Mouse (Mus musculus): ENCODE results near the gene Ehd1. TPM values are rescaled to one million over a fixed set of nuclear protein-coding genes. Genes with fewer than 3 reads are reported as not detected.

Ehd1 gene
- polyA plus RNA-seq, 1 experiment from 2014 or later, result 85.5 TPM

DNA sequence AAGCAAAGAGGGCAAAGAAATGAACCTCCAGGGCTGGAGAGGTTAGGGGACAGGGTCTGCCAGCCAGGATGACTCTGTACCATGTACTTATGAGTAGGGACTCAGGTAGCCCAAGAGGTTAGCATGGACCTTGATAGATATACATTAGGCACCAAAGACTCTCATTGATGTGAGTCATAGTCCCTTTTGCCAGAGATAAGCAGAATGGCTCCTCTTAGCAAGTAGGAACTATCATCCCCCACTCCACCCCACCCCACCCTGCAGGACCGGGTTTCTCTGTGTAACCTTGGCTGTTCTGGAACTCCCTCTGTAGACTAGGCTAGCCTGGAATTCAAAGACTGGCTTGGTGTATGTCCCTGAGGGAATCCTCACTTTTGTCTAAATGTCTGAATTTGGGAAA lies 36.4 kb upstream of the Ehd1 start:
- H3K27me3 ChIP-seq, result no peaks in the 10 kb centered on the region
- ATAC-seq (ENCODE audit: low read depth), result no peak
- H3K9me3 ChIP-seq, result no peaks in the 10 kb centered on the region
- H3K27ac ChIP-seq (replicated peaks), result no peak overlapping the region
- WGBS, result 77% methylated on average over 1 of the region's 1 CpGs
- H3K4me2 ChIP-seq, result no peak overlapping the region
- H3K36me3 ChIP-seq, result peaks cover 10% of the 10 kb centered on the region
- H3K4me3 ChIP-seq, result no peak overlapping the region
- no peak overlapping the region for H3K9ac ChIP-seq
- H3K4me1 ChIP-seq (replicated peaks), result peaks cover 20% of the 10 kb centered on the region

DNA sequence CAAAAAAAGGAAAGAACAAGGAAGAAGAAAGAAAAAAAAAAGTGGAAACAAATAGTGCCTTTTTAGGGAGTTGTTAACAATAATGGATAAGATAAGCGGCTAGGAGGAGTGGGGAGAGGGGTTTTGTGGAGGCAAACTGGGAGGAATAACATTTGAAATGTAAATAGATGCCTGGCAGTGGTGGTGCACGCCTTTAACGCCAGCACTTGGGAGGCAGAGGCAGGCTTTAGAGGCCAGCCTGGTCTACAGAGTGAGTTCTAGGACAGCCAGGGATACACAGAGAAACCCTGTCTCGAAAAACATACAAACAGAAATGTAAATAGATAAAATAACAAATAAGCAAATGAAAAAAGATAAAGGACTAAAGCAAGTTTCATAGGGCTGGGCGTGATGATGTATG lies 35.8 kb upstream of the Ehd1 start:
- H3K27ac ChIP-seq (replicated peaks), result 0 out of 2 replicates have a peak overlapping the region, but pooled peaks have one; percentile 33
- H3K4me2 ChIP-seq, result peak overlapping the region; percentile 92
- H3K4me3 ChIP-seq, result peak overlapping the region; percentile 92; the same call in 1 of the 2 replicates
- H3K4me1 ChIP-seq (replicated peaks), result peaks cover 19% of the 10 kb centered on the region
- peaks cover 15% of the 10 kb centered on the region for H3K36me3 ChIP-seq
- H3K9me3 ChIP-seq, result no peaks in the 10 kb centered on the region
- 0 out of 2 replicates have a peak overlapping the region, but pooled peaks have one; percentile 5 for H3K9ac ChIP-seq
- WGBS, result 33% methylated on average over 5 of the region's 5 CpGs
- H3K27me3 ChIP-seq, result no peaks in the 10 kb centered on the region
- ATAC-seq (ENCODE audit: low read depth), result no peak

- peak within 1 kb of the TSS; percentile 92 for H3K4me2 ChIP-seq
- peaks cover 16% of the 10 kb centered on the region for H3K4me1 ChIP-seq (replicated peaks)
- peaks cover 23% of the 10 kb centered on the region for H3K36me3 ChIP-seq
- no peaks in the 10 kb centered on the region for H3K27me3 ChIP-seq
- H3K27ac ChIP-seq (replicated peaks), result peak within 1 kb of the TSS; percentile 56; the same call in 1 of the 2 replicates
- peak within 1 kb of the TSS; percentile 92 for H3K4me3 ChIP-seq
- no peaks in the 10 kb centered on the region for H3K9me3 ChIP-seq
- peak; percentile 91 for ATAC-seq (ENCODE audit: low read depth)
- under 1% methylated on average over 55 of the region's 55 CpGs for WGBS
- peak within 1 kb of the TSS; percentile 98 for H3K9ac ChIP-seq
These were observed 35.0 kb upstream of the Ehd1 start, which contains the start of gene Atg2a for GRCm38 (mm10) chr19:6241274-6242107. TSS of gene Atg2a (plus strand) at chr19:6241668.

- Histone ChIP-seq H3K9ac (peak overlapping the region; percentile 98), H3K4me2 (peak overlapping the region; percentile 92), H3K4me1 (replicated peaks) (peaks cover 15% of the 10 kb centered on the region), H3K4me3 (peak overlapping the region; percentile 92), H3K27ac (replicated peaks) (peak overlapping the region; percentile 56; the same call in 1 of the 2 replicates), H3K9me3 (no peaks in the 10 kb centered on the region), H3K36me3 (peaks cover 31% of the 10 kb centered on the region), H3K27me3 (no peaks in the 10 kb centered on the region)
- WGBS, result 0% methylated on average over 4 of the region's 4 CpGs
- peak; percentile 8; the same call in 1 of the 2 replicates for ATAC-seq (ENCODE audit: low read depth)
These were observed 34.2 kb upstream of the Ehd1 start for GRCm38 (mm10) chr19:6242281-6242680.

DNA sequence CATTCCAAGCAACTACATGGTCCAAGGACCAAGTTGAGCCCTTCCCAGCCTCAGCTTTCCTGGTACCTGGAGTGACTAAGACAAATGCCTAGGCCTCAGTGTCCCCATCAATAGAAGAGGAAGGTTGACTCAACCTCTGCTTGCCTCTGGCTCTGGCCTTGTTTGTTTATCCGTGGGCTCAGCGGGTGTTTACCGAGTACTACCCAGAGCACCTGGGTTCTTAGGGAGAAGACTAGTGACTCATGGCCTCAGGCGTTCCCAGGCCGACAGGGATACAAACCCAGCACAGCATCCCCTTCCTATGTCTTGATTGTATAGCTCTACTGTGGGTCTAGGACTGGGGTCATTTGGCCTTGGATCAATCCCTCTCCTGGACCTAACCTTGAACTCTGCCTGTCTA lies 33.3 kb upstream of the Ehd1 start:
- no peak overlapping the region for H3K4me3 ChIP-seq
- peak overlapping the region; percentile 92; the same call in 1 of the 2 replicates for H3K4me2 ChIP-seq
- peaks cover 40% of the 10 kb centered on the region for H3K36me3 ChIP-seq
- no peaks in the 10 kb centered on the region for H3K27me3 ChIP-seq
- ATAC-seq (ENCODE audit: low read depth), result no peak
- H3K27ac ChIP-seq (replicated peaks), result no peak overlapping the region
- 87% methylated on average over 5 of the region's 5 CpGs for WGBS
- peak overlapping the region; percentile 98 for H3K9ac ChIP-seq
- H3K9me3 ChIP-seq, result no peaks in the 10 kb centered on the region
- H3K4me1 ChIP-seq (replicated peaks), result peaks cover 15% of the 10 kb centered on the region

DNA sequence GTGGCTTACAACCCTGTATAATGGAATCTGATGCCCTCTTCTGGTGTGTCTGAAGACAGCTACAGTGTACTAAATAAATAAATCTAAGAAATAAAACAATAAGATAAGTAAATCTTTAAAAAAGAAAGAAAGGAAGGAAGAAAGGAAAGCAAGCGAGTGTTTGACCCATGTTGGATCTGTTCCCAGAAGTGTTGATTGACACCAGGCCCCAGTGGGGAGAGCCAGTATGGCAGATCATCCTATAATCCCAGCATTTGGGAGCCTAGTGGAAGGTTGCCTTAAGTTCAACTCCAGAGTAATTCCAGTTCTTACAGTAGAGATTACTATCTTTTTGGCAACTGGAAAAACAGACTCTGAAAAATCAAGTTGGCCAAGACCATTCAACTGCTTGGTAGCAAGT lies 30.7 kb upstream of the Ehd1 start:
- peaks cover 15% of the 10 kb centered on the region for H3K4me1 ChIP-seq (replicated peaks)
- WGBS, result 79% methylated on average over 1 of the region's 1 CpGs
- no peak overlapping the region for H3K9ac ChIP-seq
- no peaks in the 10 kb centered on the region for H3K9me3 ChIP-seq
- no peaks in the 10 kb centered on the region for H3K27me3 ChIP-seq
- H3K4me3 ChIP-seq, result no peak overlapping the region
- peaks cover 61% of the 10 kb centered on the region for H3K36me3 ChIP-seq
- no peak overlapping the region for H3K27ac ChIP-seq (replicated peaks)
- ATAC-seq (ENCODE audit: low read depth), result no peak
- no peak overlapping the region for H3K4me2 ChIP-seq

GRCm38 (mm10) chr19:6247526-6248300 lies 28.8 kb upstream of the Ehd1 start:
- no peak overlapping the region for H3K4me3 ChIP-seq
- peaks cover 8% of the 10 kb centered on the region for H3K4me1 ChIP-seq (replicated peaks)
- H3K4me2 ChIP-seq, result no peak overlapping the region
- peaks cover 79% of the 10 kb centered on the region for H3K36me3 ChIP-seq
- no peak overlapping the region for H3K9ac ChIP-seq
- no peak for ATAC-seq (ENCODE audit: low read depth)
- H3K27ac ChIP-seq (replicated peaks), result no peak overlapping the region
- no peaks in the 10 kb centered on the region for H3K9me3 ChIP-seq
- H3K27me3 ChIP-seq, result no peaks in the 10 kb centered on the region
- WGBS, result 93% methylated on average over 29 of the region's 29 CpGs

- Histone ChIP-seq H3K36me3 (peaks cover 94% of the 10 kb centered on the region), H3K27ac (replicated peaks) (no peak overlapping the region), H3K4me3 (no peak overlapping the region), H3K9me3 (no peaks in the 10 kb centered on the region), H3K27me3 (no peaks in the 10 kb centered on the region), H3K9ac (no peak overlapping the region), H3K4me1 (replicated peaks) (no peaks in the 10 kb centered on the region), H3K4me2 (no peak overlapping the region)
- ATAC-seq (ENCODE audit: low read depth), result no peak
- WGBS, result 94% methylated on average over 4 of the region's 4 CpGs
These were observed 23.5 kb upstream of the Ehd1 start for GRCm38 (mm10) chr19:6253021-6253420.

DNA sequence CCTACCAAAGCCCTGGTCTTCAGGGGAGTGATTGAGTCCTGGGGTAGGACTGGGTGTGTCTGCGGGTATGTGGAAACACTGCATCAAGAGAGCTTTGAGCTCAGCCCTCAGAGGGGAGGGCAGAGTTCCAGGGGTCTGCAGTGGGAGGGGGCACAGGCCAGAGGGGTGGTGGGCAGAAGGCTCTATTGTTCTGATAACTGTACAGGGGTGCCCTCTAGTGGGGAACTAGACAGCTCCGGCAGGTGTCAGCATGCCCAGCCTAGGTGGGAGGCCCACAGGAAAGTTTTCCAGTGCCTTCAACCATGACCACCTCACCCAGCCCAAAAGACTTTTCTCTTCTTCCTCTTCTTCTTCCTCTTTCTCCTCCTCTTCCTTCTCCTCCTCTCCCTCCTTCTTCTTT lies 16.1 kb upstream of the Ehd1 start:
- ATAC-seq (ENCODE audit: low read depth), result no peak
- H3K36me3 ChIP-seq, result peaks cover 75% of the 10 kb centered on the region
- WGBS, result 83% methylated on average over 2 of the region's 2 CpGs

DNA sequence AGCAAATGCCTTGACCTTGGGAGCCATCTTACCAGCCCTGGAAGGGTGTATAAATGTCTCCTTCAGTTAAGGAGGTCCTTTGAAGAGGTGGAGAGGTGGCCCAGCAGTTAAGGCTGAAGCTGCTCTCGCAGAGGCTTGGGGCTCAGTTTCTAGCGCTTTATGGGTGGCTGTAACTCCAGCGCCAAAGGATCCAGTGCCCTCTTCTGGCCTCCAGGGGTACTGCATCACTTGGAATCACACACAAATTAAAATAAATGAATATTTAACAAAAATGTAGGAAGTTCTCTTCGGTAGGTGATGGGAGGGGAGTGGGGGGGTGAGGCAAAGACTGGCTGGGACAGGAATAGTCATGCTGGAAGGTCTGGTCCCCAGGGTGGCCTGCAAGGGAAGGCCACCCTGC lies 15.6 kb upstream of the Ehd1 start:
- H3K4me3 ChIP-seq, result no peak overlapping the region
- H3K27ac ChIP-seq (replicated peaks), result no peak overlapping the region
- H3K9me3 ChIP-seq, result no peaks in the 10 kb centered on the region
- H3K4me1 ChIP-seq (replicated peaks), result no peaks in the 10 kb centered on the region
- no peak overlapping the region for H3K4me2 ChIP-seq
- ATAC-seq (ENCODE audit: low read depth), result no peak
- peaks cover 70% of the 10 kb centered on the region for H3K36me3 ChIP-seq
- H3K9ac ChIP-seq, result no peak overlapping the region
- WGBS, result 85% methylated on average over 4 of the region's 4 CpGs
- H3K27me3 ChIP-seq, result no peaks in the 10 kb centered on the region

More for the DNA sequence above, 16.1 kb upstream of the Ehd1 start:
- Histone ChIP-seq H3K4me2 (no peak overlapping the region), H3K9me3 (no peaks in the 10 kb centered on the region), H3K27ac (replicated peaks) (no peak overlapping the region), H3K4me1 (replicated peaks) (no peaks in the 10 kb centered on the region), H3K4me3 (no peak overlapping the region), H3K9ac (no peak overlapping the region), H3K27me3 (no peaks in the 10 kb centered on the region)

GRCm38 (mm10) chr19:6261379-6261778 lies 15.1 kb upstream of the Ehd1 start:
- no peak overlapping the region for H3K4me3 ChIP-seq
- ATAC-seq (ENCODE audit: low read depth), result no peak
- H3K27me3 ChIP-seq, result no peaks in the 10 kb centered on the region
- WGBS, result 94% methylated on average over 14 of the region's 14 CpGs
- H3K27ac ChIP-seq (replicated peaks), result no peak overlapping the region
- H3K9ac ChIP-seq, result no peak overlapping the region
- H3K4me1 ChIP-seq (replicated peaks), result no peaks in the 10 kb centered on the region
- H3K36me3 ChIP-seq, result peaks cover 66% of the 10 kb centered on the region
- no peak overlapping the region for H3K4me2 ChIP-seq
- H3K9me3 ChIP-seq, result no peaks in the 10 kb centered on the region

- H3K36me3 ChIP-seq, result peaks cover 57% of the 10 kb centered on the region
- H3K4me3 ChIP-seq, result no peak overlapping the region
- no peaks in the 10 kb centered on the region for H3K27me3 ChIP-seq
- H3K27ac ChIP-seq (replicated peaks), result no peak overlapping the region
- H3K4me1 ChIP-seq (replicated peaks), result no peaks in the 10 kb centered on the region
- H3K9ac ChIP-seq, result no peak overlapping the region
- no peak overlapping the region for H3K4me2 ChIP-seq
- WGBS, result 61% methylated on average over 7 of the region's 7 CpGs
- ATAC-seq (ENCODE audit: low read depth), result no peak
- no peaks in the 10 kb centered on the region for H3K9me3 ChIP-seq
These were observed 14.3 kb upstream of the Ehd1 start for GRCm38 (mm10) chr19:6262222-6262621.

Measured in neural tube, embryonic 13.5 days (tissue).